Mouse (Mus musculus): Measurements from ENCODE around the gene Parn.

DNA sequence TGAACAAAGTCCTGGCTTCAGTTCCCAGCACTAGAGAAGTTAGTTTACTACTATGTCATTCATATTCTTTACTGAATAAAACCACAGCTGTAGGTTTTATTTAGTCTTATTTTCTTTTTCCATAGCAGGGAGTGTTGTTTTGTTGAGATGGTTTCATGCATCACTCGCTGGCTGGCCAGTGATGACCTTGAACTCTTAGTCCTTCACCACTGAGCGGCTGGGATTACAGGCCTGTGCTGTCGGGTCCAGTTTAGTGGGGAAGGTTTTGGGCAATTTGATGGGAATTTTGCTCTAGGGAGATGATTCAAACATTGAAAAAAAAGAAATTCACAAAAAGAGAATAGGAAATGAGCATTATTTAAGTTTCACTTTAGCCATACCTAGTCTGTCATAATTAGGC is 6.5 kb upstream of the Parn start:
- TF ChIP-seq CTCF (IDR thresholded peaks at IDR 0.05; ENCODE audit: borderline replicate concordance, extremely low read depth, insufficient read depth, insufficient read length) (no peak), POLR2A (IDR thresholded peaks at IDR 0.05; ENCODE audit: borderline replicate concordance, extremely low read depth, insufficient read depth, insufficient read length, poor library complexity, severe bottlenecking) (no peak)
